Mouse (Mus musculus): ENCODE measurements around the gene Gcc1. TPM values are rescaled to one million over a fixed set of nuclear protein-coding genes. Genes with fewer than 3 reads are reported as not detected.

Gcc1 gene
- total and polyA plus RNA-seq, 2 experiments from 2014 or later, result 8.7 to 11.2 TPM

GRCm38 (mm10) chr6:28464630-28465029 is 36.4 kb upstream of the Gcc1 start:
- H3K36me3 ChIP-seq (ENCODE audit: insufficient read depth, low read length), result no peaks in the 10 kb centered on the region
- H3K4me1 ChIP-seq (ENCODE audit: insufficient read depth, low read length), result no peaks in the 10 kb centered on the region
- H3K27ac ChIP-seq (ENCODE audit: low read depth, low read length), result no peak overlapping the region
- 72% methylated on average over 6 of the region's 6 CpGs for WGBS
- H3K9ac ChIP-seq (replicated peaks; ENCODE audit: low read length, poor library complexity, severe bottlenecking), result no peak overlapping the region
- no peak for TF ChIP-seq CTCF (IDR thresholded peaks at IDR 0.05)
- no peak overlapping the region for H3K4me3 ChIP-seq (ENCODE audit: low read depth, low read length)
- H3K27me3 ChIP-seq (ENCODE audit: insufficient read depth, low read length), result no peaks in the 10 kb centered on the region
- ATAC-seq (ENCODE audit: low FRiP score), result no peak
- no peak overlapping the region for H3K4me2 ChIP-seq (ENCODE audit: low read depth, low read length, poor library complexity, severe bottlenecking)
- no peaks in the 10 kb centered on the region for H3K9me3 ChIP-seq (ENCODE audit: low read length)
- no peak for DNase-seq (ENCODE audit: low spot score)

- Histone ChIP-seq H3K9me3 (ENCODE audit: low read length) (no peaks in the 10 kb centered on the region), H3K27me3 (ENCODE audit: insufficient read depth, low read length) (no peaks in the 10 kb centered on the region), H3K4me1 (ENCODE audit: insufficient read depth, low read length) (no peaks in the 10 kb centered on the region), H3K36me3 (ENCODE audit: insufficient read depth, low read length) (no peaks in the 10 kb centered on the region), H3K4me2 (ENCODE audit: low read depth, low read length, poor library complexity, severe bottlenecking) (no peak overlapping the region), H3K9ac (replicated peaks; ENCODE audit: low read length, poor library complexity, severe bottlenecking) (no peak overlapping the region), H3K4me3 (ENCODE audit: low read depth, low read length) (no peak overlapping the region), H3K27ac (ENCODE audit: low read depth, low read length) (no peak overlapping the region)
- TF ChIP-seq CTCF (IDR thresholded peaks at IDR 0.05), result peak; percentile 59
- DNase-seq (ENCODE audit: low spot score) (peak; percentile 38), ATAC-seq (ENCODE audit: low FRiP score) (no peak)
- WGBS, result 10% methylated on average over 5 of the region's 5 CpGs
Measured at GRCm38 (mm10) chr6:28460534-28460933, 32.3 kb upstream of the Gcc1 start.

GRCm38 (mm10) chr6:28459221-28459668 is 31.1 kb upstream of the Gcc1 start:
- Histone ChIP-seq H3K27me3 (ENCODE audit: insufficient read depth, low read length) (no peaks in the 10 kb centered on the region), H3K9me3 (ENCODE audit: low read length) (no peaks in the 10 kb centered on the region), H3K9ac (replicated peaks; ENCODE audit: low read length, poor library complexity, severe bottlenecking) (no peak overlapping the region), H3K27ac (ENCODE audit: low read depth, low read length) (no peak overlapping the region), H3K4me3 (ENCODE audit: low read depth, low read length) (no peak overlapping the region), H3K4me1 (ENCODE audit: insufficient read depth, low read length) (no peaks in the 10 kb centered on the region), H3K4me2 (ENCODE audit: low read depth, low read length, poor library complexity, severe bottlenecking) (no peak overlapping the region), H3K36me3 (ENCODE audit: insufficient read depth, low read length) (no peaks in the 10 kb centered on the region)
- ATAC-seq (ENCODE audit: low FRiP score) (no peak), DNase-seq (ENCODE audit: low spot score) (no peak)
- TF ChIP-seq CTCF (IDR thresholded peaks at IDR 0.05), result no peak

GRCm38 (mm10) chr6:28450977-28451376 is 22.8 kb upstream of the Gcc1 start:
- Histone ChIP-seq H3K27me3 (ENCODE audit: insufficient read depth, low read length) (peaks cover 29% of the 10 kb centered on the region), H3K4me2 (ENCODE audit: low read depth, low read length, poor library complexity, severe bottlenecking) (no peak overlapping the region), H3K9me3 (ENCODE audit: low read length) (no peaks in the 10 kb centered on the region), H3K27ac (ENCODE audit: low read depth, low read length) (no peak overlapping the region), H3K4me1 (ENCODE audit: insufficient read depth, low read length) (no peaks in the 10 kb centered on the region), H3K4me3 (ENCODE audit: low read depth, low read length) (no peak overlapping the region), H3K36me3 (ENCODE audit: insufficient read depth, low read length) (no peaks in the 10 kb centered on the region), H3K9ac (replicated peaks; ENCODE audit: low read length, poor library complexity, severe bottlenecking) (no peak overlapping the region)
- ATAC-seq (ENCODE audit: low FRiP score) (no peak), DNase-seq (ENCODE audit: low spot score) (no peak)
- WGBS, result 3% methylated on average over 12 of the region's 12 CpGs
- TF ChIP-seq CTCF (IDR thresholded peaks at IDR 0.05), result no peak

- H3K9ac ChIP-seq (replicated peaks; ENCODE audit: low read length, poor library complexity, severe bottlenecking), result no peak overlapping the region
- H3K4me3 ChIP-seq (ENCODE audit: low read depth, low read length), result no peak overlapping the region
- H3K36me3 ChIP-seq (ENCODE audit: insufficient read depth, low read length), result no peaks in the 10 kb centered on the region
- no peaks in the 10 kb centered on the region for H3K9me3 ChIP-seq (ENCODE audit: low read length)
- H3K4me1 ChIP-seq (ENCODE audit: insufficient read depth, low read length), result no peaks in the 10 kb centered on the region
- no peak overlapping the region for H3K27ac ChIP-seq (ENCODE audit: low read depth, low read length)
- H3K27me3 ChIP-seq (ENCODE audit: insufficient read depth, low read length), result peaks cover 29% of the 10 kb centered on the region
- DNase-seq (ENCODE audit: low spot score) (no peak), ATAC-seq (ENCODE audit: low FRiP score) (no peak)
- H3K4me2 ChIP-seq (ENCODE audit: low read depth, low read length, poor library complexity, severe bottlenecking), result no peak overlapping the region
- 23% methylated on average over 5 of the region's 5 CpGs for WGBS
- TF ChIP-seq CTCF (IDR thresholded peaks at IDR 0.05), result no peak
Measured at GRCm38 (mm10) chr6:28450481-28450880, 22.3 kb upstream of the Gcc1 start.

GRCm38 (mm10) chr6:28449253-28449652 is 21.1 kb upstream of the Gcc1 start, which contains the start of gene Pax4:
Gene Pax4, minus strand, starts transcription at chr6:28449353.
- H3K4me3 ChIP-seq (ENCODE audit: low read depth, low read length), result no peak within 1 kb of the TSS
- no peaks in the 10 kb centered on the region for H3K4me1 ChIP-seq (ENCODE audit: insufficient read depth, low read length)
- ATAC-seq (ENCODE audit: low FRiP score) (no peak), DNase-seq (ENCODE audit: low spot score) (no peak)
- no peak within 1 kb of the TSS for H3K4me2 ChIP-seq (ENCODE audit: low read depth, low read length, poor library complexity, severe bottlenecking)
- no peak within 1 kb of the TSS for H3K9ac ChIP-seq (replicated peaks; ENCODE audit: low read length, poor library complexity, severe bottlenecking)
- WGBS, result 93% methylated on average over 2 of the region's 2 CpGs
- TF ChIP-seq CTCF (IDR thresholded peaks at IDR 0.05), result no peak
- no peaks in the 10 kb centered on the region for H3K36me3 ChIP-seq (ENCODE audit: insufficient read depth, low read length)
- H3K27ac ChIP-seq (ENCODE audit: low read depth, low read length), result no peak within 1 kb of the TSS
- H3K9me3 ChIP-seq (ENCODE audit: low read length), result no peaks in the 10 kb centered on the region
- H3K27me3 ChIP-seq (ENCODE audit: insufficient read depth, low read length), result peaks cover 29% of the 10 kb centered on the region

Data from midbrain, postnatal 0 days (tissue).